Mouse (Mus musculus): ENCODE measurements around the gene Ppp1r32.

DNA sequence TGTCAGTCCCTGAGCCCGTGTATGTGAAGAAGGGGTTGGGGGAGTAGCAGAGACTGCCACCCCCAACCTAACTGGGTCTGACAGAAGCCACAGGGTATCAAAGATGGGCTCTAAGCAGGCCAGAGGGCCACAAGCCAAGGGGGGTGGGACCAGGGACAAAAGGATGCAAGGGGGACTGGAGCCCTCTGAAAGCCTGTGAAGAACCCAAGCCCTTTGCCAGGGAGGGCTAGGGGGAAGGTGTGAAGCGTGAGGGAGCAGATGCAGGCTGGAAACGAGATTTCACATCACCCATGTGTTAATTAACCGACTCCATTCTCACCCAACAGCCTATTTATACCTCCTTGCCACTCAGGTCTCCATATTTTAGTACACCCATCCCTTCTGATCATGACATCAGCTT, 50.9 kb downstream of the Ppp1r32 start:
- no peak for TF ChIP-seq ZC3H11A (IDR thresholded peaks at IDR 0.05; ENCODE audit: borderline replicate concordance, low read depth, low read length)
- no peak for TF ChIP-seq MAFK (IDR thresholded peaks at IDR 0.05; ENCODE audit: insufficient read depth, low read depth, low read length)
- TF ChIP-seq HCFC1 (IDR thresholded peaks at IDR 0.05; ENCODE audit: borderline replicate concordance, insufficient read depth, low read length): no peak
- no peak for TF ChIP-seq ZNF384 (IDR thresholded peaks at IDR 0.05; ENCODE audit: low read depth, low read length)
- no peak for TF ChIP-seq CHD2 (IDR thresholded peaks at IDR 0.05; ENCODE audit: low read depth, low read length)

All from ES-E14 (cell line).